Mouse (Mus musculus): ENCODE results near the gene Zfp131. TPM values are rescaled to one million over a fixed set of nuclear protein-coding genes. Genes with fewer than 3 reads are reported as not detected.

Zfp131 gene
- 10 to 100 TPM; 38.6 to 42.0 TPM for total RNA-seq (2023)

DNA sequence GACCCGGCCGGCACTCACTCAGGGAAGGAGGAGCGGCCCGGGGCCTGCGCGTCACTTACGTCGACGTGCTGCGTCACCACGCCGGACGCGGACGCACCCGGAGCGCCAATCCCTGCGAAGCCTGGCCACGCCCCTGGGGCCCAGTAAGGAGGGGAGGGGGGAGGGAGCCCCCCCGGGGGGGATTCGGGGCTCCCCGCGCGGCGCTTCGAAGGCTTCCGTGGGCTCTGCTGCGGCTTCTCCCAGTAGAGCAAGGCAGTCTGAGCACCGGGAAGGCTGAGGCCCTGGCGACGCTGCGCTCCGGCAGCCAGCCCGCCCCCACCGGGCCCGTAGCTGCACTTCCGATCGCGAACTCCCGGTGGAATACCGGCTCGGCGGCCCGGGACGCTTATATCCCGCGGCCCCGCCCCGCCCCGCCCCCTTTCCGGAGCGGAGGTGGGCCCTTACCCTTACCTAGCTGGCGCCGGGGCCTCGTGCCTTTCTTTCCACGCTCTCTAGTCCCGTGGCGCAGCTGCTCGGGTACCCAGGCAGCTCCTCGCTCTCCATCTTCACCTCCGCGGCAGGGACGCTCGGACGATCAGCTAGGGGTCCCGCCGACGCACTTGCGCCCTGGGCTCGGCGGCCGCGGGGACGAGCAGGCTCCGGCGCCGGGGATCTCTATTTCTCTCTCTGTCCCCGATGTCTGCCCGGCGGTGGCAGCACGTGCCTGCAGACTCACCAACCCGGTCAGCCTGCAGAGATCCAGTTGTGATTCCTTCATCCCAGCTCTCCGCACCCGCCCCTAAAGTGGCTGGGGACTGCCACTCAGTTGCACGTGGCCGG, at the start of gene Zfp131:
Gene Zfp131 (minus strand): TSS at position 129 of the 819 bp plus-strand sequence.

DNA sequence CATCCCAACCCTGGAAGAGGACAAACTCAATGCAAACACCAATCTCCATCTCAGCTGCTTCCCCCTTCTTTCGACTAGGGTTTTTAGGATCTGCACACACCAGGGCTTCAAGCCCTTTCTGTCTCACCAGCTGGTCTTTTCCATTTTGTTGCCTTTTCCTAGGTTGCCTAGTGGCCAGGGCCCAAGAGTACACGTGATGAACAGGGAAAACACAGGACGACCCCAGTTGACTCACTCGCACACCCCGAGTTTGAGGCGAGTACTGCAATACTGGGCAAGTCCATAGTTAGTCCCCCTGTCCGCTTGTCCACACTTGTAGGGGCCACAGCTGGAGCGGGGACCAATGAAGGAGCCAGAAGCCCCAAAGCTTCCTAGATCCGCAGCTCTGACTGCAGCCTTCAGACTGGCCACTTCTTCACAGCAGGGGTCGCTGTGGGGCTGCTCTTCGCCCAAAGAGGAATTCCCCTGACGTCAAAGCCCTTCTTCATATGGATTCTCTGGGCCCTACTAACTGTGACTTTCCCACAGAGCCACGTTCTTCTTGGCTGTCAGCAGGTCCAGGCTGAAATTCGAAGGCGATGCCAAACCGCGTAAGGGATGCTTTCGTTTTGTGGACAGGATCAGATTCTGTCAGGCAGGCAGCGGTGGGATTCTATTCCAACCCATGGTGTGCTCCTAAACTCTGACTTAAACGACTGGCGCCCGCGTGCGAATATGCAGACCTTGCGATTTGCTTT, 44.8 kb upstream of the Zfp131 start, which contains the start of gene D13Ertd608e:
Gene D13Ertd608e (plus strand): TSS at position 687 of the 737 bp plus-strand sequence.

DNA sequence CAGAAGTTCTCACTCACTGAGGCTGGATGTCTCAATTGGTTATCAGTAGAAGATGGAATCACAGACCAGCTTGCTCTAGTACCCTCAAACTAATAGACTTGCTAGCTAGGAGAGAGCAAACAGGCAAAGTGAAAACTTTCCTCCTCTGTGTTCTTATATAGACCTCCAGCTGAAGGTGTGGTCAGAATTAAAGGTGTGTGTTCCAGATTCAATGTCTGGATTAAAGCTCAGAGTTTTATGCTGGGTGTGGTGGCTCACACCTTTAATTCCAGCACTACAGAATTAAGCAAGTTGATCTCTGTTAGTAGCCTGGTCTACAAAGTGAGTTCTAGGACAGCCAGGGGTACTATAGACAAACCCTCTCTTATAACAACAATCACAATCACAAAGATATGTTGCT, 39.4 kb upstream of the Zfp131 start, which contains the start of gene AF067063:
Gene AF067063 (minus strand): TSS at position 101 of the 400 bp plus-strand sequence.

DNA sequence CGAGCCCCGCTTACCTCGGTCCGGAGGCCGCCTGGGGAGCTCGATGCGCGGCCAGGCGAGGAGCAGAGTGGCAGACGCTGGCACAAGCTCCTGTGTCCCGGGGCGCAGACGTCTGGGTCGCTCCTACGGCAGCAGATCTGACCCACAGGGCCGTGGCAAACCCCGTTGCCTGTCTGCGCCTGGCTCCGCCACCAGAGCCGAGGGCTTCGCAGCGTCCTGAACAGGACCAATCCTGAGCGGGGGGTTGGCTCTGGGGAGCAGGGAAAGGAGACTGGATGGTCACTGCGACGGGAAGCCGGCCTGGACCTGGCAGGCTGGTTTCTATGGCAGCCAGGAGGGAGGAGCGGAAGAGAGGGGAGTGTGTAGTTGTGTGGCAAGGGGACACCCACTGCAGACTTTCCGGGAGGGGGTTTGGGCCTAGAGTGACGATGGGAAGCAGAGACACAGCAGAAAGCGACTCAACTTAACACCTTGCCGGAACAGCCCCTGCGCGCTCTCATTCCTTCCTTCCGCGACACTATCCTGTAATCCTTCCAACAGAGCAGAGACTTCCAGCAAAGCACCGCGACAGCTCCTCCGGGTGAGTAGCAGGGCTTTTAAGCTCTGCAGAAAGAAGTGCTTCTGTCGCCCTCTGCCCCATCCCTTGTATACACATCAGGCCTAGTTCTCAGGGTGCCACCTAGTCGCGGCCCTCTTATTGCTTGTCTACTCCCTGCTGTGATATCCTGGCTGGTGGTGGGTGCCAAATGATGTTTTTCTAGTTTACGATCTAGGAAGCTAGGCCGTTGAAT, 34.8 kb downstream of the Zfp131 start, which contains the start of gene Nim1k:
Gene Nim1k (minus strand): TSS at position 202 of the 791 bp plus-strand sequence.

Other genes with a start within 250 kb of the Zfp131 start
- gene Ccl28, start 167.1 kb downstream of the Zfp131 start, total RNA-seq (2023), result not detected
- 10 to 100 TPM; 18.7 to 21.5 TPM for gene Hmgcs1, start 100.5 kb downstream of the Zfp131 start, total RNA-seq (2023)
- under 1 TPM; 0.55 to 0.64 TPM for gene Nim1k, start 35.0 kb downstream of the Zfp131 start, total RNA-seq (2023)
- gene AF067063, start 39.3 kb upstream of the Zfp131 start, total RNA-seq (2023), result not detected
- gene D13Ertd608e, start 45.1 kb upstream of the Zfp131 start, total RNA-seq (2023), result not detected
- not detected for gene Tcstv1, start 103.9 kb upstream of the Zfp131 start, total RNA-seq (2023)
- gene Gm21761, start 138.4 kb upstream of the Zfp131 start, total RNA-seq (2023), result not detected
- gene B020031M17Rik, start 159.9 kb upstream of the Zfp131 start, total RNA-seq (2023), result not detected
- gene Gm36079, start 236.1 kb upstream of the Zfp131 start, total RNA-seq (2023), result 1 to 10 TPM; 2.7 to 7.1 TPM

All from neutrophil, adult 83 days (primary cell).